Mouse (Mus musculus) heart, postnatal 25 days (tissue): ENCODE data around the gene Fancf. TPM values are rescaled to one million over a fixed set of nuclear protein-coding genes. Genes with fewer than 3 reads are reported as not detected.

Source experiments
- DNase-seq: peaks from one replicate; pipeline ENCODE4 v3.0.0; 2022; ENCODE audit warnings: low spot score
- intact Hi-C: fragments of 180-260 bp; cut with DNase I; formaldehyde crosslinking; loops from one replicate; pipeline ENCODE4 v1.15.1; 2025
- total RNA-seq, 2 experiments: library from RNA; stranded (reverse); gene quantifications; 2 replicates each; pipeline ENCODE4 v1.2.3; 2021

Gene Fancf
- 1 to 10 TPM; 2.0 to 2.4 TPM for total RNA-seq

GRCm38 (mm10) chr7:51862097-51862492 is at the start of gene Fancf:
TSS of gene Fancf (minus strand) at chr7:51862267.
- peak; percentile 96 for DNase-seq
- intact Hi-C loops: loop anchor here (10.0 kb wide), 1 partner anchor 113 kb away; no protein-coding TSS in a partner anchor

DNA sequence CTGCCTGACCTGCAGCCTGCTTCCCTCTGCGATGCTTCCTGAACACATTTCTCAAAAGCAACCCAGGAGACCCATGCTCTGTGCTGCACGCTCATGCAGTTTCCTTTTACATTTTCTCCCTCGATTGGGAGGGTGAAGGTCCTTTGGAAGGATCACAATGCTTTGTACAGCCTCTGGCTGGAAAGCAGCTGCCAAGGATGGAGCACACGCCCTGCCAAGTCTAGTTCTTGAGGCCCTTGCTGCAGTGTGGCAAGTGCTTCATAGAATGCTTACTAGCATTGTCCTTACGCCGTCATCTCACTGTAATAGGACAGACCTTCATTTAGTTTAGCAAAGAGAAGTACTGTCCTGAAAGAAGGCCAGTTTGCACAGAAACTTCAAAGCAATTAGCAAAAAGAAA is 37.0 kb upstream of the Fancf start:
- intact Hi-C loops: no loop called here
- no peak for DNase-seq

- intact Hi-C loops: no loop called here
Observed at GRCm38 (mm10) chr7:51894939-51895338, 32.9 kb upstream of the Fancf start.

GRCm38 (mm10) chr7:51894133-51894801 is 32.2 kb upstream of the Fancf start:
- intact Hi-C loops: no loop called here
- DNase-seq: no peak

More at GRCm38 (mm10) chr7:51894939-51895338, 32.9 kb upstream of the Fancf start:
- DNase-seq: no peak

- DNase-seq: no peak
- intact Hi-C loops: no loop called here
Observed at GRCm38 (mm10) chr7:51893008-51893407, 30.9 kb upstream of the Fancf start.

DNA sequence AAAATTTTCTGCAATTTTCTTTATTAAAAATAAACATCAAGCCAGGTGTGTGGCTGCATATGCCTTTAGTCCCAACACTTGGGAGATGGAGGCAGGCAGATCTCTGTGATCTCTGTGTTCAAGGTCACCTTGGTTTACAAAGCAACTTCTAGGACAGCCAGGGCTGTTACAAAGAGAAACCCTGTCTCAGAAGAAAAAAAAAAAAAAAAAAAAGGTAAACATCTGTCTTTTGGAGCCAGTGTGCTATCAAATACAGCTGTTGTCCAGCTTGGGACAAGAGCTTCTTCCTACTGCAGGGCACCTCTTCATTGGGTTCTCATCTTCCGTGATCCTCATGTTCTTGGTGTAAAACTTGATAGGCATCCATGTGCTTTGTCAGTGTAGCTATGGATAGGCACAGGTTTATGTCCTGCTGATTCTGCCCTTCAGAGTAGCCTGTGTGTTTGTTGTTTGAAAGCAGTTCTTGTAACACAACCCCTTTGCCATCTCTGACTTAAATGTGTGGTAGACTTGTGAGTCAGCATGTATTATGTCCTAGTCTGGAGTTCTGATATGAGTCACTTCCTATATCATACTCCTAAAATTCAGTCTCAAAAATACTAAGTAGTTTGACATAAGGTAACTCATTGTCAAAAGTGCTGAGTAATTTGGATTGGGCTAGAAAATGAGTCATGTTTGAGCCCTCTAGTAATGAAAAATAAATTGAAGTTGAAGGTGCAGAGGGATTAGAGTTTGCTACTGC is 30.3 kb upstream of the Fancf start:
- intact Hi-C loops: no loop called here
- DNase-seq: no peak

DNA sequence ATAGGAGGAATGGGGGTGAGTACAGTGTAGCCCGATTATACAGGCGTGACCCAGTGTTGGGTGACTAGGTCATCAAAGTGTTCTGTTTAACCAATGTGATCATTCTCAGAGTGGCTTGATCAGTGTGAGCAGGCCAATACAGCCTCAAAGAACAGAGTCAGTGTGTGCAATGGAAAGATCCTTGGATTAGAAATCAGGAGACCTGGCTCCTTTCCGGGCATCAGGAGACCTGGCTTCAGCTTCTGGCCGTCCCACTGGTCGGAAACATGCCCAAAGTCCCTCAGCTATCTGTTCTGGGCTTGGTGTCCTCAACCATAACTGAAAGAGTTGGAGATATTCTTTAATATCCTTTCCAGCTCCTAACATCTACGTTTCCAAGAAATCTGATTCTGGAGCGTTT is 27.5 kb upstream of the Fancf start:
- intact Hi-C loops: no loop called here

DNA sequence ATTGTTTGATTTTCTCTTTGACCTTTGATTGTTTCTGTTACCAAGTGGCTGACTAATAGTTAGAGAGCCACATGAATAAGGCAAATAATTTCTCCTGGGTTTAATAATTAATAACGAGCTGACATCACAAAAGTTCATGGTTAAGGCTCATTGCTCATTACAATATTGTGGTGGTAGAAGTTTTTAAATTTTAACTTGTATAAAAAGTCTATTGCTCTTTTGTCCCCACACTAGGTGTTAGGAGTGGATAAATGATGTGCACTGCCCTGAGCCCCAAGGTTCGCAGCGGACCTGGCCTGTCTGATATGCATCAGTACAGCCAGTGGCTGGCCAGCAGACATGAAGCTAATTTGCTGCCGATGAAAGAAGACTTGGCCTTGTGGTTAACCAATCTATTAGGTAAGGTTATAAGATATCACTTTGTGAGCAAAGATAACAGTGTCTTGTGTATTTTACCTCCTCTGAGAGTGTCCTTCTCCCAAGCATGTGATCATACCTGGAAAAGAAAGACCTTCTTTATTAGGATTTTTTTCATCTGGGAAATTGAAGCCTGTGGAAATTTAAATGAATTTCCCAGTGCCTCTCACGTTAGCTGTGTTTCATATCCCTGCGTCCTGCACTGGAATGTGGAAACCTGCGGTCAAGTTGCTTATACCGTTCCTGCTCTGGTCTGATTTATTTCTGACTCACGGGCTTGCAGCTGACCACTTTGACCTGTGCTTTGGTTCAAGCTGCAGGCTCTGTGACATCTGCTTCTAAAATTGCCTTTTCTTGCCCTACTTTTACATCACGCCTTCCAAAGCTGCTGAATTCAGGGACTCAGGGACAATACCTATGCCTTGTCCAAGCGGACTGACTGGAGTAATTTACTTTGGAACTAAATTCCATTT is 25.9 kb upstream of the Fancf start:
- no peak for DNase-seq

More for the DNA sequence above, 27.5 kb upstream of the Fancf start:
- DNase-seq: no peak

DNA sequence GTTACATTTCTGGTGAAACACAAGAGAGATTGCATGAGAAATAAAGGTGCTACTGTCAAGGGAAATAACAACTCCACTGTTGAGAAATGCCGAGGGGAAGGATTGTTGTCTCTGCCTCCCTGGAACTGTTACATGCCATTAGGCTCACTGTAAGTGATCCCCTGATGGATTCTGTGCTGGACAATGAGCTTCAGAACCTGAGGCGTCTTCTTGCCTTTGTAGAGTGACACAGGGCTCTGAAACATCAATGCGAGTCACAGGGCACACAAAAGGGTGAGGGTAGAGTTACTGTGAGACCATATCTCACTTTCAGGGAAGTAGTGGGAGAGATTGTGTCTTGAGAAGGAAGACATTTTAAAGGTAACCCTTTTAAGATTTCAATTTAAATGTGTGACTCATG is 23.3 kb upstream of the Fancf start:
- no peak for DNase-seq
- intact Hi-C loops: no loop called here

More for the DNA sequence above, 25.9 kb upstream of the Fancf start:
- intact Hi-C loops: no loop called here

- DNase-seq: no peak
- intact Hi-C loops: loop anchor here (2.0 to 5.0 kb wide), 2 partner anchors 33 to 48 kb away; no protein-coding TSS in a partner anchor
Observed at GRCm38 (mm10) chr7:51880121-51880520, 18.1 kb upstream of the Fancf start.

DNA sequence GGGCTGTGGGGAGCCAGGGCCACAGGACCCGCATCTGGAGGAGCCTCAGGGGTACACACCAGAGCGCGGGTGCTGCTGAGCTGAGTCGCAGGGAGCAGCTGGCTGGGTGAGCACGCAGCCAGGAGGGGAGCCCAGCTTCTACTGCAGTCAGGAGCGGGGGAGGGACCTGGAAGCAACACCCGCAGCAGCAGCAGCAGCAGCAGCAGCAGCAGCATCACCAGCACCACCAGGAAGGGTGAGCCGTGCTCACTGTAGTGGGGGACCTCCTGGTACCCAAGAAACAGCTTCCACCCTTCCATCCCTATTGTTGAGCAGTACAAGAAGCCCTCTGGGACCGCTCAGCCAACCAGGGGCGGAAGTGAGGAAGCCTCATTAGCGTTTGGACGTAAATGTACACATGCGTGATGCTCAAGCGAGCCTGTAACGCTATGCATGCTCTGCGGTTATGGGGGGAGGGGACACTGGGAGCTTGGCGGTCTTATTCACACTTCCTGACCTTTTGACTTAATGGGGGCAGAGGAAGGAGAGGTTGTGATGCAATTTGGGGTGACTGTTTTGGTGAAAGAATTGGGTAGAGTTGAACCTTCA is 17.2 kb upstream of the Fancf start:
- DNase-seq: peak; percentile 9
- intact Hi-C loops: no loop called here

DNA sequence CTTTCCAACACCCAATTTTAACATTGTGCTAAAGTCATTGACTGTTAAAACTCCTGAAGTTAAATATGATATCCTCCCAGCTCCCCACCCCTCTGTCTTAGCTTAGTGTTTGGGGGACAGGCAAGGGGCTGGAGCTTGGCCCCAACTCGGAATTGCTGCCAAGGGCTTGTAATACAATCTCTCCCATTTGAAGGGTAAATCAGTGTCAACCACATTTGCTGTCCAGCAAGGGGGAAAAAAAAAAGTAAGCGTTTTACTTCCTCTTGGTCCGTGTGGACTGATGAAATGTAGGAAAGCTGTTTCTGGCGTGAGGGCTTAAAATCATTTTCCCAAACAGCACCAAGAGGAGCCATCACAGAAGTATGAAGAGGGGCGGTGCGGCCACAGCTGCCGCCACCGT is 16.7 kb upstream of the Fancf start:
- DNase-seq: no peak
- intact Hi-C loops: no loop called here

GRCm38 (mm10) chr7:51876316-51876715 is 14.2 kb upstream of the Fancf start:
- intact Hi-C loops: no loop called here
- DNase-seq: no peak

DNA sequence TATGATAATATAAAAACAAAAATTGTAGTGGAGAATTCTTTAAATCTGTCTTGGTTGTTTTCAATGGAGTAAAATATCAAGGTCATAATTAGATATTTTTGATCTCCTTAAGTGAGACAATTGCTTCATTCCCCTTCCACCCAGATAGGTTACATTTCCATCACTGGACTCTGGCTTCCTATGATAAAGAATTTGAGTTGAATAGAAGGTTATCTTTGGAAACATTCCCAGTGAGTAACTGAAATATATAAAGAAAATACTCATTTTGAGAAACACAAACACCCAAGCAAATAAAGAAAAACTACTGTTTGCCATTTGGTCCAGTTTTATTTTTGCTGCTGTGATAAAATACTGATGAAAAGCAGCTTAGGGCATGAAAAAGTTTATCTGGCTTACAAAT is 10.5 kb upstream of the Fancf start:
- DNase-seq: no peak
- intact Hi-C loops: no loop called here

DNA sequence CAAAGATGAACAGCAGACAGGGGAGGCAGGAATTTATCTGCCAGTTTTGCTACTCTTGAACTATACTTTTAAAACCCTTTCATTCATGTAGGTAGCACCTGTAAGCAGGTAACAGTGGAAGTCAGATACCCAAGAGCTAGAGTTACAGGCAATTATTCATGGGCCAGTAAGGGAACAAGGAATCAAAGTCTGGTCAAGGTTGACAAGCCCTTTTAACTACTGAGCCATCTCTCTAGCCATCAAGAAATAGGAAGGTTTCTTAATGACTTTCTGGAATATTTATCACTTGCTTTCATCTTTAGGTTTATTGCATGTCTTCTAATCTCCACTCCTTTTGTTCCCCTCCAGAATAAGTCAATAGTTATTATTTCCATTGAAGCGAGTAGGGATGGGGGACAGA is 10.0 kb upstream of the Fancf start:
- DNase-seq: no peak
- intact Hi-C loops: no loop called here

GRCm38 (mm10) chr7:51867983-51868382 is 5.9 kb upstream of the Fancf start:
- DNase-seq: no peak
- intact Hi-C loops: loop anchor here (10.0 kb wide), 1 partner anchor 107 kb away; no protein-coding TSS in a partner anchor

GRCm38 (mm10) chr7:51865336-51865735 is 3.3 kb upstream of the Fancf start:
- intact Hi-C loops: loop anchor here (10.0 kb wide), 1 partner anchor 109 kb away; no protein-coding TSS in a partner anchor
- DNase-seq: no peak

GRCm38 (mm10) chr7:51862842-51863241 is 775 bp upstream of the Fancf start:
- DNase-seq: no peak
- intact Hi-C loops: loop anchor here (10.0 kb wide), 1 partner anchor 112 kb away; no protein-coding TSS in a partner anchor

- DNase-seq: peak; percentile 81
- intact Hi-C loops: loop anchor here (10.0 kb wide), 1 partner anchor 113 kb away; no protein-coding TSS in a partner anchor
Observed at GRCm38 (mm10) chr7:51861250-51862096, 594 bp downstream of the Fancf start, which contains the start of gene Gas2. TSS of gene Gas2 (plus strand) at chr7:51862015.
